Mouse (Mus musculus) heart, adult 2 months (tissue): ENCODE data around the gene Fam117a. TPM values are rescaled to one million over a fixed set of nuclear protein-coding genes. Genes with fewer than 3 reads are reported as not detected.

Experiments used
- DNase-seq, 2 experiments: peaks; one replicate each; pipeline ENCODE4 v3.0.0; 2021
- H3K27ac ChIP-seq: fragments of 200-600 bp; 2 replicates; pipeline ENCODE4 v1.8.1; 2022
- H3K27me3 ChIP-seq: fragments of 200-500 bp; 2 replicates; pipeline ENCODE4 v1.6.1; 2012; ENCODE audit warnings: mild to moderate bottlenecking, low read length, inconsistent platforms, mixed read lengths; ENCODE audit not compliant: control insufficient read depth, insufficient read depth
- H3K36me3 ChIP-seq: fragments of 200-500 bp; 2 replicates; pipeline ENCODE4 v1.6.1; 2012; ENCODE audit warnings: low read length, inconsistent platforms; ENCODE audit not compliant: control insufficient read depth, insufficient read depth
- H3K4me1 ChIP-seq: fragments of 200-500 bp; 2 replicates; pipeline ENCODE4 v1.6.1; 2011; ENCODE audit warnings: low read length; ENCODE audit not compliant: control insufficient read depth, insufficient read depth
- H3K4me3 ChIP-seq: fragments of 200-600 bp; 2 replicates; pipeline ENCODE4 v1.8.1; 2022
- H3K79me2 ChIP-seq: fragments of 200-500 bp; replicated peaks from 2 replicates; pipeline ENCODE4 v1.6.1; 2012; ENCODE audit warnings: mild to moderate bottlenecking, inconsistent platforms, low read length, moderate library complexity, mixed read lengths; ENCODE audit not compliant: control insufficient read depth, insufficient read depth
- H3K9ac ChIP-seq: fragments of 200-500 bp; 2 replicates; pipeline ENCODE4 v1.6.1; 2012; ENCODE audit warnings: low read depth, mild to moderate bottlenecking, control low read depth, inconsistent platforms, low read length, mixed read lengths
- CTCF ChIP-seq: fragments of 200-600 bp; IDR thresholded peaks from 2 replicates; pipeline ENCODE4 v1.8.1; 2022; ENCODE audit warnings: antibody characterized with exemption, mild to moderate bottlenecking, moderate library complexity
- EP300 ChIP-seq: fragments of 200-500 bp; IDR thresholded peaks from 2 replicates; pipeline ENCODE4 v1.6.1; 2011; ENCODE audit warnings: low read depth, low read length, control low read depth; ENCODE audit not compliant: insufficient read depth
- POLR2A ChIP-seq: fragments of 200-500 bp; IDR thresholded peaks from 2 replicates; pipeline ENCODE4 v1.6.1; 2011; ENCODE audit warnings: mild to moderate bottlenecking, low read depth, low read length, control low read depth; ENCODE audit not compliant: insufficient read depth
- WGBS: fragments of 180-500 bp; shearing (Covaris S2); methylation state at CpG from one replicate; pipeline ENCODE4 v1.1.7; 2018; 5-methylcytosine and 5-hydroxymethylcytosine counted together
- intact Hi-C: fragments of 180-260 bp; cut with DNase I; formaldehyde crosslinking; loops from one replicate; pipeline ENCODE4 v1.15.1; 2025
- polyA plus RNA-seq: library from polyadenylated mRNA; depleted of rRNA; stranded (reverse); fragments of >200 nt; gene quantifications from 2 replicates; pipeline ENCODE4 v1.2.3, GENCODE M21; 2012
- total RNA-seq, 2 experiments: library from RNA; stranded (reverse); gene quantifications; 2 replicates each; pipeline ENCODE4 v1.2.3; 2021

Fam117a gene
- total and polyA plus RNA-seq, 3 experiments = 8.6 to 19.0 (median 10.0) TPM

- intact Hi-C loops = no loop called here
- Histone ChIP-seq H3K27me3 (no peaks in the 10 kb centered on the region), H3K4me3 (no peak overlapping the region), H3K4me1 (peaks cover 3% of the 10 kb centered on the region), H3K9ac (no peak overlapping the region), H3K27ac (no peak overlapping the region), H3K36me3 (peaks cover 11% of the 10 kb centered on the region), H3K79me2 (no peaks in the 10 kb centered on the region)
- WGBS = 73% methylated on average over 3 of the region's 3 CpGs
- TF ChIP-seq EP300 = 0 out of 2 replicates have a peak, but pooled peaks have one; percentile 44
- peak; percentile 74 for TF ChIP-seq CTCF
- no peak for TF ChIP-seq POLR2A
- no peak for DNase-seq
Measured at GRCm38 (mm10) chr11:95389006-95389405, 52.2 kb downstream of the Fam117a start.

GRCm38 (mm10) chr11:95390420-95390819 lies 53.6 kb downstream of the Fam117a start:
- DNase-seq = no peak
- Histone ChIP-seq H3K79me2 (no peaks in the 10 kb centered on the region), H3K27me3 (no peaks in the 10 kb centered on the region), H3K9ac (no peak overlapping the region), H3K36me3 (peaks cover 10% of the 10 kb centered on the region), H3K4me1 (peaks cover 3% of the 10 kb centered on the region), H3K4me3 (no peak overlapping the region), H3K27ac (no peak overlapping the region)
- intact Hi-C loops = loop anchor here (10.0 kb wide), 1 partner anchor 276 kb away; no protein-coding TSS in a partner anchor
- 92% methylated on average over 6 of the region's 6 CpGs for WGBS
- TF ChIP-seq EP300 = no peak
- TF ChIP-seq POLR2A = no peak
- no peak for TF ChIP-seq CTCF

DNA sequence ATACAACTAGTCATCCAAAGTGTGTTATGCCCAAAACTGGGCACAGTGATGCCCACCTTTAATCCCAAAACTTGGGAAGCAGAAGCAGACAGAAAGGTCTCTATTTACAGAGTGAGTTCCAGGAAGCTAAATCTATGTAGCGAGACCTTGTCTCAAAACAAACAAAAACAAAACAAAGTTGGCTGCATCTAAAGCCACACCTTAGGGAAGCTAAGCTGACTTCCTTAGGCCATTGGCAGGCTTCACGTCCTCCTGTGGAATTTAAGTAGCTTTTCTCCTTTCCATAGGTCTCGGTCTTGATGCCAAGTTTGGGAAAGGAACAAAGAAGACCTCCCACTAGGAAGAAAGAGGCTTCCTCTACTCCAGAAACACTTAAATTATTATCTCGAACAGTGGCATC lies 54.4 kb downstream of the Fam117a start:
- H3K36me3 ChIP-seq = peaks cover 6% of the 10 kb centered on the region
- no peaks in the 10 kb centered on the region for H3K79me2 ChIP-seq
- peaks cover 3% of the 10 kb centered on the region for H3K4me1 ChIP-seq
- WGBS = 53% methylated on average over 4 of the region's 4 CpGs
- TF ChIP-seq CTCF = no peak
- no peak for TF ChIP-seq POLR2A
- TF ChIP-seq EP300 = no peak
- no peak overlapping the region for H3K9ac ChIP-seq
- intact Hi-C loops = loop anchor here (10.0 kb wide), 1 partner anchor 276 kb away; no protein-coding TSS in a partner anchor
- no peaks in the 10 kb centered on the region for H3K27me3 ChIP-seq
- no peak for DNase-seq
- H3K27ac ChIP-seq = no peak overlapping the region
- H3K4me3 ChIP-seq = no peak overlapping the region

- DNase-seq = no peak
- 52% methylated on average over 5 of the region's 5 CpGs for WGBS
- no peak overlapping the region for H3K9ac ChIP-seq
- H3K4me3 ChIP-seq = no peak overlapping the region
- intact Hi-C loops = loop anchor here (10.0 kb wide), 1 partner anchor 277 kb away; no protein-coding TSS in a partner anchor
- TF ChIP-seq CTCF (no peak), EP300 (no peak), POLR2A (no peak)
- peaks cover 6% of the 10 kb centered on the region for H3K36me3 ChIP-seq
- H3K4me1 ChIP-seq = peaks cover 2% of the 10 kb centered on the region
- H3K79me2 ChIP-seq = no peaks in the 10 kb centered on the region
- peak overlapping the region; percentile 34 for H3K27ac ChIP-seq
- H3K27me3 ChIP-seq = no peaks in the 10 kb centered on the region
Measured at GRCm38 (mm10) chr11:95391743-95392142, 54.9 kb downstream of the Fam117a start.

- 33% methylated on average over 7 of the region's 7 CpGs for WGBS
- H3K27me3 ChIP-seq = no peaks in the 10 kb centered on the region
- TF ChIP-seq CTCF (no peak), EP300 (peak; percentile 78; the same call in 1 of the 2 replicates)
- peaks cover 2% of the 10 kb centered on the region for H3K4me1 ChIP-seq
- no peak overlapping the region for H3K9ac ChIP-seq
- peak overlapping the region; percentile 34 for H3K27ac ChIP-seq
- no peak overlapping the region for H3K4me3 ChIP-seq
- DNase-seq = peak; percentile 58 to 77
- H3K79me2 ChIP-seq = no peaks in the 10 kb centered on the region
- intact Hi-C loops = loop anchor here (10.0 kb wide), 1 partner anchor 277 kb away; no protein-coding TSS in a partner anchor
- peaks cover 6% of the 10 kb centered on the region for H3K36me3 ChIP-seq
Measured at GRCm38 (mm10) chr11:95392223-95392667, 55.4 kb downstream of the Fam117a start.

- H3K27me3 ChIP-seq = no peaks in the 10 kb centered on the region
- TF ChIP-seq POLR2A = no peak
- no peak for TF ChIP-seq EP300
- TF ChIP-seq CTCF = no peak
- intact Hi-C loops = loop anchor here (10.0 kb wide), 1 partner anchor 278 kb away; no protein-coding TSS in a partner anchor
- peaks cover 2% of the 10 kb centered on the region for H3K4me1 ChIP-seq
- H3K27ac ChIP-seq = peak overlapping the region; percentile 34; the same call in 1 of the 2 replicates
- no peak for DNase-seq
- H3K4me3 ChIP-seq = no peak overlapping the region
- peaks cover 6% of the 10 kb centered on the region for H3K36me3 ChIP-seq
- WGBS = 73% methylated on average over 11 of the region's 11 CpGs
- H3K9ac ChIP-seq = no peak overlapping the region
- no peaks in the 10 kb centered on the region for H3K79me2 ChIP-seq
Measured at GRCm38 (mm10) chr11:95392708-95393499, 56.1 kb downstream of the Fam117a start.
